Mouse (Mus musculus) stomach, embryonic 15.5 days (tissue): ENCODE results near the gene Bag5. TPM values are rescaled to one million over a fixed set of nuclear protein-coding genes. Genes with fewer than 3 reads are reported as not detected.
"Not testable (repeated sequence)": the region's sequence is repeated elsewhere in the genome, so short reads cannot be mapped to it uniquely, and the experiment has no call there.

Experiments
- ATAC-seq: fragments of 200-750 bp; cut with Nextera tagmentation; 2 replicates; pipeline ENCODE4 v1.8.0; 2017; ENCODE audit warnings: low read depth, moderate number of reproducible peaks, moderate TSS enrichment; ENCODE audit not compliant: insufficient read depth, low FRiP score
- H3K27ac ChIP-seq: fragments of 300-500 bp; sonication (generic); 2 replicates; pipeline ENCODE4 v1.5.1; 2015; ENCODE audit warnings: mild to moderate bottlenecking, inconsistent platforms
- H3K27me3 ChIP-seq: fragments of 300-500 bp; sonication (generic); replicated peaks from 2 replicates; pipeline ENCODE4 v1.6.1; 2015; ENCODE audit warnings: inconsistent platforms
- H3K36me3 ChIP-seq: fragments of 300-500 bp; sonication (generic); 2 replicates; pipeline ENCODE4 v1.6.1; 2015; ENCODE audit warnings: inconsistent platforms
- H3K4me1 ChIP-seq: fragments of 300-500 bp; sonication (generic); 2 replicates; pipeline ENCODE4 v1.6.1; 2015; ENCODE audit warnings: inconsistent platforms
- H3K4me2 ChIP-seq: fragments of 300-500 bp; sonication (generic); 2 replicates; pipeline ENCODE4 v1.6.1; 2015; ENCODE audit warnings: mild to moderate bottlenecking, inconsistent platforms
- H3K4me3 ChIP-seq: fragments of 300-500 bp; sonication (generic); replicated peaks from 2 replicates; pipeline ENCODE4 v1.5.1; 2015; ENCODE audit warnings: inconsistent platforms
- H3K9ac ChIP-seq: fragments of 300-500 bp; sonication (generic); 2 replicates; pipeline ENCODE4 v1.6.1; 2015; ENCODE audit warnings: inconsistent platforms
- H3K9me3 ChIP-seq: fragments of 300-500 bp; sonication (generic); 2 replicates; pipeline ENCODE4 v1.6.1; 2016; ENCODE audit warnings: inconsistent platforms
- WGBS: fragments of 180-500 bp; shearing (Covaris S2); methylation state at CpG from one replicate; pipeline ENCODE4 v1.1.7; 2015; 5-methylcytosine and 5-hydroxymethylcytosine counted together
- polyA plus RNA-seq: library from polyadenylated mRNA; unstranded; fragments of >200 nt; fragmentation: Nextera tagmentation; extraction: Ambion mirVana; gene quantifications from 2 replicates; pipeline ENCODE4 v1.2.1, GENCODE M21; 2015

Gene Bag5
- polyA plus RNA-seq, 1 experiment from 2014 or later: 50.9 TPM

GRCm38 (mm10) chr12:111731822-111732807, 19.1 kb upstream of the Bag5 start:
- 30% methylated on average over 30 of the region's 30 CpGs for WGBS
- Histone ChIP-seq H3K4me3 (no peak overlapping the region), H3K36me3 (peaks cover 3% of the 10 kb centered on the region; the same call in 1 of the 2 replicates), H3K9me3 (no peaks in the 10 kb centered on the region), H3K9ac (no peak overlapping the region), H3K4me1 (no peaks in the 10 kb centered on the region), H3K4me2 (peak overlapping the region; percentile 44; the same call in 1 of the 2 replicates), H3K27ac (no peak overlapping the region), H3K27me3 (no peaks in the 10 kb centered on the region)
- peak; percentile 83 for ATAC-seq

DNA sequence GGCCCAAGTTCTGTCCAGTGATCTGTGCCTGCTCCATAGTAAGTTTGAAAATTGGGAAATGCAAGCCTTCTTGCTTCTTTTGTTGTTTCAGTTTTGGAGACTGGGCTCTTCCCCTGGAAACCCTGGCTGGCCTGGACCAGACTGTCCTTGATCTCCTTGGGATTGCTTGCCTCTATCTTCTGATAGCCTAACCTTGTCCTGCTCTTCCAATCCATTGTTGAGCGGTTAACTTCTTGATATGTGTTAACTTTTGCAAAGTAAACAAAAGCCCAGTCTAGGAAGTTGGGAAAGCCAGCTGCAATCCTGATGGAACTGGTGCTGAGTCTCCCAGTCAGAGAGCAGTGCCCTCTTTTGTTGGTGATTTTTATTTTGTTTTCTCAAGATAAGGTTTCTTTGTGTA, 14.9 kb upstream of the Bag5 start:
- WGBS: 64% methylated on average over 1 of the region's 1 CpGs

GRCm38 (mm10) chr12:111726122-111726463, 13.0 kb upstream of the Bag5 start:
- no peak overlapping the region for H3K27ac ChIP-seq
- peaks cover 3% of the 10 kb centered on the region; the same call in 1 of the 2 replicates for H3K36me3 ChIP-seq
- H3K9me3 ChIP-seq: no peaks in the 10 kb centered on the region
- ATAC-seq: peak; percentile 36; the same call in 1 of the 2 replicates
- no peaks in the 10 kb centered on the region for H3K27me3 ChIP-seq
- WGBS: 55% methylated on average over 4 of the region's 4 CpGs
- H3K9ac ChIP-seq: no peak overlapping the region
- no peak overlapping the region for H3K4me2 ChIP-seq
- no peaks in the 10 kb centered on the region for H3K4me1 ChIP-seq
- H3K4me3 ChIP-seq: no peak overlapping the region

More for the DNA sequence above, 14.9 kb upstream of the Bag5 start:
- ATAC-seq: no peak
- Histone ChIP-seq H3K27me3 (no peaks in the 10 kb centered on the region), H3K36me3 (peaks cover 3% of the 10 kb centered on the region; the same call in 1 of the 2 replicates), H3K27ac (no peak overlapping the region), H3K9ac (no peak overlapping the region), H3K4me1 (no peaks in the 10 kb centered on the region), H3K4me2 (no peak overlapping the region), H3K9me3 (no peaks in the 10 kb centered on the region), H3K4me3 (no peak overlapping the region)

DNA sequence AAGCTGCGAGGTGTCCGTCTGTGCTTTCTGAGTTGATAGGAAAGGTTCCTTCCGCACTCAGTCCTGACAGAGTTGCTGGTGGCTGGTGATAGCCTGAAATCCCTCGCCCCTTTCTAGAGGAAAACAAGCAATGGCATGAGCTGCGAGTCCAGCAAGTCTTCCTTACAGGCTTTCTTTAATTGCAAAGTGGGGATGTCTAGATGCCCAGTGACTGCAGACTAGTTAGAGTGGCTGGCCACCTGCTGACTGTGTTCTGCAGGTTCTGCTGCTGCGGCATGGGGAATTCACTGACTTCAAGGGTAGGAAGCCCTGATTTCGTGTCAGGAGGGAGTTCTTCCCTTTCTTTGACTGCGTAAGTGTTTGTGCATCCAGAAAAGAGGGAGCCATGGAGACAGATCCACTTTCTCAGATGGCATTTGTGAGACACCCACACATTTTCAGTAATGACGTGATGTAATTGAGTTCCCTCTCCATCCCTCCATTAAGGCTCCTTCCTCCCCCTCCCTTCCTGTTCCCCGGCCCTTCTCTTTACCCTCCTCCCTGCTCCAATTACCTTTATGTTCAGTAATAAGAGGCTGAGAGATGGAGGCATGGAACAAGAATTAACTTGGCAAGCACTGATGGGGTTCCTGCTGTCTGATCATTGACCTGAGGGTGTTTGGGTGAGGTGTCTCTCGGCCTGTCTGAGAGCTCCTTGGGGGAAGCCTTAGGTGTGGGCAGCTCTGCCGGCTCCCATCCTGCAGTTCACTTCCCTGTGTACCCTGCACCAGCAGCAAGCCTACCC, 12.5 kb upstream of the Bag5 start:
- 74% methylated on average over 12 of the region's 12 CpGs for WGBS
- H3K4me2 ChIP-seq: no peak overlapping the region
- no peak overlapping the region for H3K27ac ChIP-seq
- H3K4me3 ChIP-seq: no peak overlapping the region
- H3K9ac ChIP-seq: no peak overlapping the region
- no peaks in the 10 kb centered on the region for H3K27me3 ChIP-seq
- ATAC-seq: peak; percentile 15; the same call in 1 of the 2 replicates
- no peaks in the 10 kb centered on the region for H3K9me3 ChIP-seq
- H3K36me3 ChIP-seq: peaks cover 3% of the 10 kb centered on the region; the same call in 1 of the 2 replicates
- H3K4me1 ChIP-seq: no peaks in the 10 kb centered on the region

DNA sequence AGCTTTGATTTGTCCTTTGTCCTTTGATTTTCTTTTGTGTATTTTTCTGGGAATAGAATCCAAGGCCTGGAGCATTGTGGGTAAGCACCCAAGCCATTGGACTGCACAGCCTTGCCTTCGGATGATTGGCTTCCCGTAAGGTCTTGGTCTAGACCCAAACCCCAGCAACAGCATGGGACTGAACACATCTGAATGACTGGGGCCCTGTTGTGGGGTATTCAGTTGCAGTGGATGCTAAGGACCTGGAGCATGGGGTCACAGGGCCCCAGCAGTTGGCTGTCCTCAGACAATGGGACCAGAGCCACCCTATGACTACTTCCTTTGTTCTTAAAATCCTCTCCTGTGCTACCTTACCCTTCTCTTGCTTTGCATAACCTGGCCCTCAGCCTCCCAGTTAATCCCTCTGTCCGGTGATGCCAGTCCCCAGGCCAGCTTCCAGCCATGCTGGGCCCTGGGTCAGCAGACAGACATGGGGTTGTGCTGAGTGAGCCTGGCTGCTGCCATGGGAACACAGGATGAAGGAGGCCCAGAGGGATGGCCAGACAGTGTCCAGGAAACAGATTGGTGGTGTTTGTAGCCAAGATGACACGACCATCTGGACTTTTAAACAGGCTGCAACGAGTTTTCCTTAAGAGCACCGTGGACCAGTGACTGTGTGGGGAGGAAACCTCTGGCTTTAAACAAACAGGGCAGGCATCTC, 11.7 kb upstream of the Bag5 start:
- Histone ChIP-seq H3K9ac (no peak overlapping the region), H3K36me3 (peaks cover under 1% of the 10 kb centered on the region; the same call in 1 of the 2 replicates), H3K9me3 (no peaks in the 10 kb centered on the region), H3K27ac (no peak overlapping the region), H3K4me2 (no peak overlapping the region), H3K27me3 (no peaks in the 10 kb centered on the region), H3K4me3 (no peak overlapping the region), H3K4me1 (no peaks in the 10 kb centered on the region)
- ATAC-seq: peak; percentile 59
- WGBS: 64% methylated on average over 6 of the region's 6 CpGs

- Histone ChIP-seq H3K4me1 (no peaks in the 10 kb centered on the region), H3K27me3 (no peaks in the 10 kb centered on the region), H3K9ac (no peak overlapping the region), H3K4me3 (no peak overlapping the region), H3K27ac (no peak overlapping the region), H3K36me3 (no peaks in the 10 kb centered on the region), H3K4me2 (no peak overlapping the region), H3K9me3 (no peaks in the 10 kb centered on the region)
- WGBS: 74% methylated on average over 9 of the region's 9 CpGs
- ATAC-seq: no peak
Observed at GRCm38 (mm10) chr12:111722654-111723053, 9.6 kb upstream of the Bag5 start.

DNA sequence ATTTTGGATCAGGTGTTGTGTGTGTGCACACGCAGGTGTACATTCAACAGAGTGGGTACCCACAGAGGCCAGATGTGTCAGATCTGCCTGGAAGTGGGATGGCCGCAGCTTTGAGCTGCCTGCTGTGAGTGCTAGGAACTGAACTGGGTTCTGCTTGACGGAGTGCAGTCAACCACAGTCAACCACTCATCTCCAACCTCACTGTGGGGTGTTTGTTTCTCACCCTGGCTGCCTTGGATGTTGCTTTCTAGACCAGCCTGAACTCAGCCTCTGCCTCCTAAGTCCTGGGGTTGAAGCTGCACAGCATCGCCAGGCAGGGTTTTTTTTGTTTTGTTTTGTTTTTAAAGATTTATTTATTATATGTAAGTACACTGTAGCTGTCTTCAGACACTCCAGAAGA, 7.2 kb upstream of the Bag5 start:
- H3K27me3 ChIP-seq: no peaks in the 10 kb centered on the region
- H3K4me3 ChIP-seq: no peak overlapping the region
- ATAC-seq: no peak
- no peaks in the 10 kb centered on the region for H3K4me1 ChIP-seq
- no peaks in the 10 kb centered on the region for H3K9me3 ChIP-seq
- H3K4me2 ChIP-seq: no peak overlapping the region
- H3K27ac ChIP-seq: no peak overlapping the region
- 0 out of 2 replicates have a peak, but pooled peaks cover 4% of the 10 kb centered on the region for H3K36me3 ChIP-seq
- no peak overlapping the region for H3K9ac ChIP-seq
- WGBS: 85% methylated on average over 4 of the region's 4 CpGs

GRCm38 (mm10) chr12:111718656-111719055, 5.6 kb upstream of the Bag5 start:
- Histone ChIP-seq H3K9me3 (no peaks in the 10 kb centered on the region), H3K9ac (no peak overlapping the region), H3K27me3 (no peaks in the 10 kb centered on the region), H3K36me3 (0 out of 2 replicates have a peak, but pooled peaks cover 4% of the 10 kb centered on the region), H3K4me3 (no peak overlapping the region), H3K4me2 (no peak overlapping the region), H3K27ac (no peak overlapping the region), H3K4me1 (peaks cover 13% of the 10 kb centered on the region)
- 63% methylated on average over 8 of the region's 8 CpGs for WGBS
- ATAC-seq: no peak

GRCm38 (mm10) chr12:111716505-111716904, 3.4 kb upstream of the Bag5 start:
- no peak for ATAC-seq
- Histone ChIP-seq H3K27ac (no peak overlapping the region), H3K27me3 (no peaks in the 10 kb centered on the region), H3K9me3 (no peaks in the 10 kb centered on the region), H3K9ac (no peak overlapping the region), H3K4me1 (peaks cover 18% of the 10 kb centered on the region), H3K36me3 (0 out of 2 replicates have a peak, but pooled peaks cover 4% of the 10 kb centered on the region), H3K4me3 (no peak overlapping the region), H3K4me2 (no peak overlapping the region)
- WGBS: 96% methylated on average over 7 of the region's 7 CpGs

- not testable (repeated sequence) for H3K9me3 ChIP-seq, H3K9ac ChIP-seq
Observed at GRCm38 (mm10) chr12:111713880-111714279, 823 bp upstream of the Bag5 start.

DNA sequence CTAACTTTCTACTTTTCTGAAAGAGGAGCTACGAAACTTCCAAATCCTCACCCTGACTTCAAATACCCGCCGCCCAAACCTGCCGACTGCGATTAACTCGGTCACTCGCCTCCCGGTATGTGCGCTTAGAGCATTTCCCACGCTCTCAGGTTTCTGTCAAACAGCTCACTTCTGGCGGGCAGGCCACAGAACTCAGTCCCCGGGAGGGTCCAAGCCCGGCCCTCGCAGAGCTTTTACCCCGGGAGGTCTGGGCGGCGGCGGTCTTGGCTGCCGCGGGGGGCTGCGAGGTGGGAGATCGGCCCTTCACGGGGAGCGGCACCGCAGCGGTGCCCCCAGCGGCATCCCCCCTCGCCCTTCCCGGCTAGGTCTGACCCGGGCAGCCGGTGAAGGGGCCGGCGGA, 581 bp downstream of the Bag5 start:
- Histone ChIP-seq H3K4me3 (peak overlapping the region; percentile 77), H3K27ac (peak overlapping the region; percentile 62), H3K4me2 (peak overlapping the region; percentile 72), H3K9ac (peak overlapping the region; percentile 84), H3K36me3 (peaks cover 32% of the 10 kb centered on the region), H3K27me3 (no peaks in the 10 kb centered on the region), H3K9me3 (no peaks in the 10 kb centered on the region), H3K4me1 (peaks cover 20% of the 10 kb centered on the region)
- peak; percentile 47; the same call in 1 of the 2 replicates for ATAC-seq
- WGBS: under 1% methylated on average over 33 of the region's 33 CpGs

More at GRCm38 (mm10) chr12:111713880-111714279, 823 bp upstream of the Bag5 start:
- not testable (repeated sequence) for H3K27ac ChIP-seq, ATAC-seq, H3K27me3 ChIP-seq
- H3K4me2 ChIP-seq: peak overlapping the region; percentile 72
- H3K4me3 ChIP-seq: peak overlapping the region; percentile 77
- 70% methylated on average over 6 of the region's 6 CpGs for WGBS
- H3K36me3 ChIP-seq: peaks cover 25% of the 10 kb centered on the region
- peaks cover 20% of the 10 kb centered on the region for H3K4me1 ChIP-seq
